Mouse (Mus musculus) midbrain, embryonic 14.5 days (tissue): ENCODE results near the gene Lipa. TPM values are rescaled to one million over a fixed set of nuclear protein-coding genes. Genes with fewer than 3 reads are reported as not detected.

Experiments
- ATAC-seq: fragments of 200-750 bp; cut with Nextera tagmentation; 2 replicates; pipeline ENCODE4 v1.8.0; 2017; ENCODE audit warnings: moderate number of reproducible peaks, moderate library complexity; ENCODE audit not compliant: low FRiP score, low TSS enrichment
- DNase-seq: peaks from one replicate; pipeline ENCODE4 v3.0.0-alpha.2; 2015
- H3K27ac ChIP-seq: fragments of 300-500 bp; sonication (generic); replicated peaks from 2 replicates; pipeline ENCODE4 v1.5.1; 2014; ENCODE audit warnings: mild to moderate bottlenecking, low read depth, low read length, moderate library complexity
- H3K27me3 ChIP-seq: fragments of 300-500 bp; sonication (generic); 2 replicates; pipeline ENCODE4 v1.6.1; 2014; ENCODE audit warnings: low read length, control low read depth, mixed read lengths; ENCODE audit not compliant: control insufficient read depth, insufficient read depth
- H3K36me3 ChIP-seq: fragments of 300-500 bp; sonication (generic); 2 replicates; pipeline ENCODE4 v1.6.1; 2014; ENCODE audit warnings: low read length, control low read depth; ENCODE audit not compliant: control insufficient read depth, insufficient read depth
- H3K4me1 ChIP-seq: fragments of 300-500 bp; sonication (generic); 2 replicates; pipeline ENCODE4 v1.6.1; 2014; ENCODE audit warnings: mild to moderate bottlenecking, antibody characterized with exemption, low read length, control low read depth; ENCODE audit not compliant: control insufficient read depth, insufficient read depth
- H3K4me2 ChIP-seq: fragments of 300-500 bp; sonication (generic); 2 replicates; pipeline ENCODE4 v1.6.1; 2014; ENCODE audit warnings: mild to moderate bottlenecking, low read length, moderate library complexity
- H3K4me3 ChIP-seq: fragments of 300-500 bp; sonication (generic); replicated peaks from 2 replicates; pipeline ENCODE4 v1.5.1; 2014; ENCODE audit warnings: low read depth, low read length
- H3K9ac ChIP-seq: fragments of 300-500 bp; sonication (generic); replicated peaks from 2 replicates; pipeline ENCODE4 v1.6.1; 2014; ENCODE audit warnings: mild to moderate bottlenecking, low read length, moderate library complexity
- H3K9me3 ChIP-seq: fragments of 300-500 bp; sonication (generic); 2 replicates; pipeline ENCODE4 v1.6.1; 2016; ENCODE audit warnings: low read length, control low read depth, mixed read lengths; ENCODE audit not compliant: control insufficient read depth
- WGBS: fragments of 180-500 bp; shearing (Covaris S2); extraction: QIAGEN DNeasy Blood & Tissue Kit; methylation state at CpG from one replicate; pipeline ENCODE4 v1.1.7; 2014; 5-methylcytosine and 5-hydroxymethylcytosine counted together
- polyA plus RNA-seq: library from polyadenylated mRNA; unstranded; fragments of >200 nt; fragmentation: Nextera tagmentation; extraction: Ambion mirVana; gene quantifications from 2 replicates; pipeline ENCODE4 v1.2.1, GENCODE M21; 2014

The Lipa gene
- polyA plus RNA-seq, 1 experiment from 2014 or later, result 24.8 TPM

- Histone ChIP-seq H3K4me1 (no peaks in the 10 kb centered on the region), H3K4me3 (no peak overlapping the region), H3K27ac (no peak overlapping the region), H3K4me2 (no peak overlapping the region), H3K9ac (no peak overlapping the region), H3K27me3 (no peaks in the 10 kb centered on the region), H3K36me3 (no peaks in the 10 kb centered on the region; the same call in 1 of the 2 replicates), H3K9me3 (no peaks in the 10 kb centered on the region)
- no peak for DNase-seq
- ATAC-seq, result no peak
- WGBS, result 75% methylated on average over 1 of the region's 1 CpGs
These were observed 30.9 kb downstream of the Lipa start for GRCm38 (mm10) chr19:34496353-34496752.

GRCm38 (mm10) chr19:34493859-34494258 is 33.4 kb downstream of the Lipa start:
- 95% methylated on average over 4 of the region's 4 CpGs for WGBS
- ATAC-seq (no peak), DNase-seq (no peak)
- H3K4me1 ChIP-seq, result no peaks in the 10 kb centered on the region
- H3K27me3 ChIP-seq, result no peaks in the 10 kb centered on the region
- no peaks in the 10 kb centered on the region; the same call in 1 of the 2 replicates for H3K36me3 ChIP-seq
- no peak overlapping the region for H3K9ac ChIP-seq
- no peak overlapping the region for H3K4me3 ChIP-seq
- no peak overlapping the region for H3K4me2 ChIP-seq
- no peak overlapping the region for H3K27ac ChIP-seq
- H3K9me3 ChIP-seq, result no peaks in the 10 kb centered on the region

GRCm38 (mm10) chr19:34483547-34483946 is 43.7 kb downstream of the Lipa start:
- no peaks in the 10 kb centered on the region for H3K9me3 ChIP-seq
- H3K27ac ChIP-seq, result no peak overlapping the region
- WGBS, result 18% methylated on average over 4 of the region's 4 CpGs
- ATAC-seq (no peak), DNase-seq (peak; percentile 76)
- no peaks in the 10 kb centered on the region for H3K27me3 ChIP-seq
- no peak overlapping the region for H3K4me2 ChIP-seq
- H3K4me3 ChIP-seq, result no peak overlapping the region
- H3K9ac ChIP-seq, result no peak overlapping the region
- no peaks in the 10 kb centered on the region for H3K36me3 ChIP-seq
- no peaks in the 10 kb centered on the region for H3K4me1 ChIP-seq

- no peaks in the 10 kb centered on the region for H3K36me3 ChIP-seq
- peak within 1 kb of the TSS; percentile 57 for H3K4me3 ChIP-seq
- no peaks in the 10 kb centered on the region for H3K9me3 ChIP-seq
- H3K4me2 ChIP-seq, result peak within 1 kb of the TSS; percentile 96
- DNase-seq (peak; percentile 76), ATAC-seq (peak; percentile 77)
- H3K27me3 ChIP-seq, result peaks cover 26% of the 10 kb centered on the region; the same call in 1 of the 2 replicates
- peak within 1 kb of the TSS; percentile 55 for H3K9ac ChIP-seq
- peaks cover 13% of the 10 kb centered on the region for H3K4me1 ChIP-seq
- under 1% methylated on average over 35 of the region's 35 CpGs for WGBS
- H3K27ac ChIP-seq, result no peak within 1 kb of the TSS
These were observed 52.0 kb downstream of the Lipa start, which contains the start of gene Ch25h for GRCm38 (mm10) chr19:34474991-34475971. Gene Ch25h, minus strand, starts transcription at chr19:34475164.

- peak overlapping the region; percentile 55 for H3K9ac ChIP-seq
- H3K9me3 ChIP-seq, result no peaks in the 10 kb centered on the region
- no peak overlapping the region for H3K27ac ChIP-seq
- H3K4me2 ChIP-seq, result peak overlapping the region; percentile 96
- peaks cover 26% of the 10 kb centered on the region; the same call in 1 of the 2 replicates for H3K27me3 ChIP-seq
- peak; percentile 79 for ATAC-seq
- H3K36me3 ChIP-seq, result no peaks in the 10 kb centered on the region
- peak; percentile 58 for DNase-seq
- peak overlapping the region; percentile 57 for H3K4me3 ChIP-seq
- 5% methylated on average over 49 of the region's 49 CpGs for WGBS
- peaks cover 13% of the 10 kb centered on the region for H3K4me1 ChIP-seq
These were observed 52.9 kb downstream of the Lipa start for GRCm38 (mm10) chr19:34474228-34474990.

GRCm38 (mm10) chr19:34471703-34472102 is 55.6 kb downstream of the Lipa start:
- no peak for ATAC-seq
- Histone ChIP-seq H3K36me3 (no peaks in the 10 kb centered on the region), H3K4me2 (no peak overlapping the region), H3K4me1 (peaks cover 13% of the 10 kb centered on the region), H3K9ac (no peak overlapping the region), H3K27ac (no peak overlapping the region), H3K4me3 (no peak overlapping the region), H3K27me3 (peaks cover 26% of the 10 kb centered on the region; the same call in 1 of the 2 replicates), H3K9me3 (no peaks in the 10 kb centered on the region)
- 84% methylated on average over 2 of the region's 2 CpGs for WGBS
- DNase-seq, result no peak

GRCm38 (mm10) chr19:34468794-34469193 is 58.5 kb downstream of the Lipa start:
- no peaks in the 10 kb centered on the region for H3K4me1 ChIP-seq
- H3K27me3 ChIP-seq, result peaks cover 6% of the 10 kb centered on the region; the same call in 1 of the 2 replicates
- H3K27ac ChIP-seq, result no peak overlapping the region
- H3K9me3 ChIP-seq, result no peaks in the 10 kb centered on the region
- ATAC-seq (no peak), DNase-seq (no peak)
- H3K4me3 ChIP-seq, result no peak overlapping the region
- H3K4me2 ChIP-seq, result no peak overlapping the region
- no peaks in the 10 kb centered on the region for H3K36me3 ChIP-seq
- no peak overlapping the region for H3K9ac ChIP-seq
- 62% methylated on average over 3 of the region's 3 CpGs for WGBS

GRCm38 (mm10) chr19:34468216-34468615 is 59.1 kb downstream of the Lipa start:
- H3K27ac ChIP-seq, result no peak overlapping the region
- H3K36me3 ChIP-seq, result no peaks in the 10 kb centered on the region
- H3K9me3 ChIP-seq, result no peaks in the 10 kb centered on the region
- ATAC-seq, result no peak
- WGBS, result 51% methylated on average over 6 of the region's 6 CpGs
- H3K27me3 ChIP-seq, result peaks cover under 1% of the 10 kb centered on the region; the same call in 1 of the 2 replicates
- no peaks in the 10 kb centered on the region for H3K4me1 ChIP-seq
- H3K9ac ChIP-seq, result no peak overlapping the region
- DNase-seq, result no peak
- H3K4me2 ChIP-seq, result no peak overlapping the region
- H3K4me3 ChIP-seq, result no peak overlapping the region
